Mouse (Mus musculus): ENCODE data around the gene Ptrh2. TPM values are rescaled to one million over a fixed set of nuclear protein-coding genes. Genes with fewer than 3 reads are reported as not detected.
A peak's percentile ranks its signal among the peaks of the same experiment; 100 is the strongest.

The Ptrh2 gene
- polyA plus RNA-seq, 1 experiment, result 8.0 TPM

DNA sequence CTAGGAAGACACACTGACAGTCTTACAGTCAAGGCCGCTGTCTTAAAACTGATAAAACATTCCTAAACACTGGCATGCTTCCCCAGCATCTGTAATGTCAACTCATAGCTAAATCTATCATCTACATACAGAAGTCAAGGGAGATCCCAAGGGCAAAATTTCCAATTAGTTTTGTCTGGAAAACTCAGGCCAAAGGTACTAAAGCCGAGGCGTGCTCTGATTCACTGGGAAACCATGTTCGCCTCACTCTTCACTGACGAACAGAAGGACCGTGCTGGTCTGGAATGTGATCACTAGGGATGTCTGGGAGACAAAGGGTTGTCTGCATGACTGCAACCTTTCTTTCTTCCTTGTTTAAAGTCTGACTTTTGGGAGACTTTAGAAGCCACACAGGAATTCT, 33.1 kb upstream of the Ptrh2 start:
- TF ChIP-seq CTCF (IDR thresholded peaks at IDR 0.05; ENCODE audit: extremely low read depth, insufficient read depth, low read length), result no peak
- Histone ChIP-seq H3K4me3 (ENCODE audit: insufficient read depth, low read length) (no peak overlapping the region), H3K4me1 (ENCODE audit: control insufficient read depth, insufficient read depth, low read length) (no peaks in the 10 kb centered on the region; the same call in none of the 2 replicates), H3K27ac (ENCODE audit: insufficient read depth, low read length) (no peak overlapping the region)

- no peak overlapping the region for H3K27ac ChIP-seq (ENCODE audit: insufficient read depth, low read length)
- TF ChIP-seq POLR2A (IDR thresholded peaks at IDR 0.05; ENCODE audit: extremely low read depth, insufficient read depth, low read length) (no peak), CTCF (IDR thresholded peaks at IDR 0.05; ENCODE audit: extremely low read depth, insufficient read depth, low read length) (no peak)
- H3K4me1 ChIP-seq (ENCODE audit: control insufficient read depth, insufficient read depth, low read length), result no peaks in the 10 kb centered on the region; the same call in 1 of the 2 replicates
Observed at GRCm38 (mm10) chr11:86652578-86652979, 31.2 kb upstream of the Ptrh2 start.

DNA sequence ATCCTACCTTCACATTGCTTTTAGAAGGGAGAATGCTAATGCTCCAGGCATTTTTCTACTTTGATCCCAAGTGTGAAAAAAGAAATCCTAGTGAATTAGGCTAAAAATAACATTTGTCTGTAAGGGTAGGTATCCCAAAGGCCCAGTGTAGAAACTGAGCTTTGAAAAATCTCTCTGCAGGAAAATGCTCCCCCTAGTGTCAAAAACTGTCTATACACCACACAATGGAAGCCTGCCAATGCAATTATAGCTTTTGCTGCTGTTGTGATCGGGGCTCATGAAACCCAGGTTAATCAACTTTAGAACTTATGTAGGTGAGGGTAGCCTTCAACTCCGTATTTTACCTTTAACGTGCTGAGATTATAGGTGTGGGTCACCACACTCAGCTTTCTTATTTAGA, 30.3 kb upstream of the Ptrh2 start:
- H3K4me3 ChIP-seq (ENCODE audit: insufficient read depth, low read length), result no peak overlapping the region
- H3K4me1 ChIP-seq (ENCODE audit: control insufficient read depth, insufficient read depth, low read length), result no peaks in the 10 kb centered on the region
- TF ChIP-seq CTCF (IDR thresholded peaks at IDR 0.05; ENCODE audit: extremely low read depth, insufficient read depth, low read length), result peak; percentile 43; the same call in 1 of the 2 replicates
- TF ChIP-seq POLR2A (IDR thresholded peaks at IDR 0.05; ENCODE audit: extremely low read depth, insufficient read depth, low read length), result no peak
- H3K27ac ChIP-seq (ENCODE audit: insufficient read depth, low read length), result no peak overlapping the region

More at GRCm38 (mm10) chr11:86652578-86652979, 31.2 kb upstream of the Ptrh2 start:
- no peak overlapping the region for H3K4me3 ChIP-seq (ENCODE audit: insufficient read depth, low read length)

DNA sequence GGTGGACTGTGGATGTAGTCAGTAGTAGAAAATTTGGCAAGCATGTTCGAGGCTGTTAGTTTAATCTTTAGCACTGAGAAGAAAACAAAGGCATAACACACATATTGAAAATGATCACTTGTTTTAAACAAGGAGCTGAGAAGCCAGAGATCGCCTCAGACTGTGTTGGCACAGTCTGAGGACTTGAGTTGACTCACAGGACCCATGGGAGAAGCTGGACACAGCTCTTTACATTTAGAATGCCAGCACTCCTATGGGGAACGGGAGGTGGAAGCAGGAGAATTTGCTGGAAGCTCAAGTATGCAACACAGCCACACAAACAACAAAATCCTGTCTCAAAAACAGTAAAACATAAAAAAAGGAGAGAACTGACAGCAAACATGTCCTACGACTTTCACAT, 29.7 kb upstream of the Ptrh2 start:
- no peak for TF ChIP-seq POLR2A (IDR thresholded peaks at IDR 0.05; ENCODE audit: extremely low read depth, insufficient read depth, low read length)
- TF ChIP-seq CTCF (IDR thresholded peaks at IDR 0.05; ENCODE audit: extremely low read depth, insufficient read depth, low read length), result no peak
- H3K4me3 ChIP-seq (ENCODE audit: insufficient read depth, low read length), result no peak overlapping the region

GRCm38 (mm10) chr11:86655671-86656070, 28.1 kb upstream of the Ptrh2 start:
- TF ChIP-seq CTCF (IDR thresholded peaks at IDR 0.05; ENCODE audit: extremely low read depth, insufficient read depth, low read length) (no peak), POLR2A (IDR thresholded peaks at IDR 0.05; ENCODE audit: extremely low read depth, insufficient read depth, low read length) (no peak)
- Histone ChIP-seq H3K4me1 (ENCODE audit: control insufficient read depth, insufficient read depth, low read length) (no peaks in the 10 kb centered on the region), H3K27ac (ENCODE audit: insufficient read depth, low read length) (no peak overlapping the region), H3K4me3 (ENCODE audit: insufficient read depth, low read length) (no peak overlapping the region)

More for the DNA sequence above, 29.7 kb upstream of the Ptrh2 start:
- no peaks in the 10 kb centered on the region for H3K4me1 ChIP-seq (ENCODE audit: control insufficient read depth, insufficient read depth, low read length)
- no peak overlapping the region for H3K27ac ChIP-seq (ENCODE audit: insufficient read depth, low read length)

GRCm38 (mm10) chr11:86656849-86657567, 26.8 kb upstream of the Ptrh2 start:
- Histone ChIP-seq H3K4me1 (ENCODE audit: control insufficient read depth, insufficient read depth, low read length) (no peaks in the 10 kb centered on the region), H3K27ac (ENCODE audit: insufficient read depth, low read length) (no peak overlapping the region), H3K4me3 (ENCODE audit: insufficient read depth, low read length) (no peak overlapping the region)
- TF ChIP-seq CTCF (IDR thresholded peaks at IDR 0.05; ENCODE audit: extremely low read depth, insufficient read depth, low read length), result no peak
- TF ChIP-seq POLR2A (IDR thresholded peaks at IDR 0.05; ENCODE audit: extremely low read depth, insufficient read depth, low read length), result no peak

GRCm38 (mm10) chr11:86657863-86658262, 25.9 kb upstream of the Ptrh2 start:
- Histone ChIP-seq H3K4me3 (ENCODE audit: insufficient read depth, low read length) (no peak overlapping the region), H3K4me1 (ENCODE audit: control insufficient read depth, insufficient read depth, low read length) (no peaks in the 10 kb centered on the region), H3K27ac (ENCODE audit: insufficient read depth, low read length) (no peak overlapping the region)
- TF ChIP-seq POLR2A (IDR thresholded peaks at IDR 0.05; ENCODE audit: extremely low read depth, insufficient read depth, low read length), result no peak
- no peak for TF ChIP-seq CTCF (IDR thresholded peaks at IDR 0.05; ENCODE audit: extremely low read depth, insufficient read depth, low read length)

DNA sequence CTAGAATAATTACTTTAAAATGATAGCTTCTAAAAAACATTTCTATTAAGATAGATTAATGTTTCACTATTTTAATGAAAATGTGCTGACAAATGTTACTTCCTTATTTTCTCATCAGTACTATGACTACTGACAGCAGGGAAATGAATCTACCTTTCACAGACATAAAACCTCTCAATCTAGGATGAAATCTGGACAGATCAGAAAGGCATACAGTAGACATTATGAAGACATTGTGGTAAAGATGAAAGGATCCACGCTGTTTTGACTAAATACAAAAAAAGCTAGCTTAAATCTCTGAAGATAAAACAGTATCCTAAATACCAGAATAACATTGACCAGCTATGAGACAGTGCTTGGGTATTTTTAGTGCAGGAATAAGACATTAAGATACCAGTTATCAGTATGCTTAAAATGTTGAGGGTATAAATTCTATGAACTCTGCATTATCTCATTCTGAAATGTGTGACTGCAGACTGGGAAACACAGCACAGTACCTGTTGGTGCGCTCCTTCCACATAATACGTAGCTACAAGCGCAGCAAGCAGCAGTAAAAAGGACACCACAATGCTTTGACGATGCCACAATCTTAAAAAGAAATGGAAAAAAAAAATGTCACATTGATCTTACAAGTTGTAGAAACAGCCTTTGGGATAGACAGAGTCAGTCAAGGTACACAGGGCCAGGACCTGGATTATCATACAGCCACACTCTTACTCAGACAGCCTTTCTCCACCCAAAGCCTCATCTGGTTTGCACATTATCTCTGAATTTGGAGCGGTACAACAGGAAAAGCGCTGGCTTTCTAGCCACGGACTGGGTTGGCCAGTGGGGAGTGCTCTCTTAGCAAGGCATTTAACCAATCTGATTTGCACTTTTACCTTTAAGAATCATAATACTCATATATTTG, 20.5 kb upstream of the Ptrh2 start:
- Histone ChIP-seq H3K27ac (ENCODE audit: insufficient read depth, low read length) (no peak overlapping the region), H3K4me3 (ENCODE audit: insufficient read depth, low read length) (no peak overlapping the region), H3K4me1 (ENCODE audit: control insufficient read depth, insufficient read depth, low read length) (peaks cover 2% of the 10 kb centered on the region)
- no peak for TF ChIP-seq CTCF (IDR thresholded peaks at IDR 0.05; ENCODE audit: extremely low read depth, insufficient read depth, low read length)

DNA sequence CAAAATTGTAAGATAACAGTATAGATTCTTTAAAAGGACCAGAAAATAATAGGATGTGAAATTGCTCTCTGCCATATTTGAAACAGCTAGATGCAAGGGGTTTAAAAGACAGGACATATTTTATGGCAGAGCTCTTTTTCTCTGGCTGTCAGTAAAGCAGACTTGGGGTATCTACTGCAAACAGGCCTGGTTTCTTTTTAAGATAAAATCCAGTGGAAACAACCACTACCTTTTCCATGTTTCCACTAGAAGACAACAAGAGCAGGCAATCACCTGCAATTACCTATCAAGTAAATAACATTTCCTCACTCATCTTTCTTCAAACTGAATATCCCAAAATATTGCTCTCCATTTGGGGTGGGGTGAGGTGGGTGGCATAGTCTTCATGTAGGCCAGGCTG, 19.8 kb upstream of the Ptrh2 start:
- Histone ChIP-seq H3K27ac (ENCODE audit: insufficient read depth, low read length) (0 out of 2 replicates have a peak overlapping the region, but pooled peaks have one; percentile 45), H3K4me1 (ENCODE audit: control insufficient read depth, insufficient read depth, low read length) (peaks cover 2% of the 10 kb centered on the region), H3K4me3 (ENCODE audit: insufficient read depth, low read length) (no peak overlapping the region)
- TF ChIP-seq CTCF (IDR thresholded peaks at IDR 0.05; ENCODE audit: extremely low read depth, insufficient read depth, low read length), result no peak
- no peak for TF ChIP-seq POLR2A (IDR thresholded peaks at IDR 0.05; ENCODE audit: extremely low read depth, insufficient read depth, low read length)

Data from cortical plate, adult 2 months (tissue).